Mouse (Mus musculus): ENCODE data around the gene Rae1. TPM values are rescaled to one million over a fixed set of nuclear protein-coding genes. Genes with fewer than 3 reads are reported as not detected.

Gene Rae1
- 103 to 128 TPM (median 114 TPM) in 4 replicates for total RNA-seq (2023)

DNA sequence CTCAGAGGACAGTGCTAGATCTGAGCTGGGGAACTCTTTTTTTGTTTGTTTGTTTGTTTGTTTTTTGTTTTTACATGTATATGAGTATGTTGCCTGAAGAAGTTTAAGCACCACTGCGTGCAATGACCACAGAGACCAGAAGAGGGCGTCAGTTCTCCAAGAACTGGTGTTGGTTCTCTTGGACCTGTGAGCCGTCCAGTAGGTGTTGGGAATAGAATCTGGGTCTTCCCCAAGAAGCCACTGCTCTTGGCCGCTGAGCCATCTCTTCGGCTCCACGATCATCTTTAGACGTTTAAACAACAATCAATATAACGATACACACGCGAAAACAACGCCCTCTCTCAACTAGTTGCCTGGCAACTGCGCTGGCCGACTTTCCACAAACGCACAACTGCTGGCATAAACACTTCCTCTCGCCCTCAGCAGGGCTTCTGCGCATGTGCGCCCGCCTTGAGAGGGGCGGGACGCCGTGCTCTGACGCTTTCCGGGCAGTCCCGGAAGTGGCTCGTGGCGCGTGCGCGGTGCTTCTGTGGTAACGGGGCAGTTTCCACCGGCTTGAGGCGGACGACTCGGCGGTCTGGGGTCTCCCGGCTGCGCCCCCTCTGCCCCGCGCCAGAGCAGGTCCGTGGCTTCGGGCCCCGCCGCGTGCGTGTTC lies at the start of gene Rae1:
Gene Rae1, plus strand, starts transcription at position 488 of the 655 bp plus-strand sequence.

DNA sequence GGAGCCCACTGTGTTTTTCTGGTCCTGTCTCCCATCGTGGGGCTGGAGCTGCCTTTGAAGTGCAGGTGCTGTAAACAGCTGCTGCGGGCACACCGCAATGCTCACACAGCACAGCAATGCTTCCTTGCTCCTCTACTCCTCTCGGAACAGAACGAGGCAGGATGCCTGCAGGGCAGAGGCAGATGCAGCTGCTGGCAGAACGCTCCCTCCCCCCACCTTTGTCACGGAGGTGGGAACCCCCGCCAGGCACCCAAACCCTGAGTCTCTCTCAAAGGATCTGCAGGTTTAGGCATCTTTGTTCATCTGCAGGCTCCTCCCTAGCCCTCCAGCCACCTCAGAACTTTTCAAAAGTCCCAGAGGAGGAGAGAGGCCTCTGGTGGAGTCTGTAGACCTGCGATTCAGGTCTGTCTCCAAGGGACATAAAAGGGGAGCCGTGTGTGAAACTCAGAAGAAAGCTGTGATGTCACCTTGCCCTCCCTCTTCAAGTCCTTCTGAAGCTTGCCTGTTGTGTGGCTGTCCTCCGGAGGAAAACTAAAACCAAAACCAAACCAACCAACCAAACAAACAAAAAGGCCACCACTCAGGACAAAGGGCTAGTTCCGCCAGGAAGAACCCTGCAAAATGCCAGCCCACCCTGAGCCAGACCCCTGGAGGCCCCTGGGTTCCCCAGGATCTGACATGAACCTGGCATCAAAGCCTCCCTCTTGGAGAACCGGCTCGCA lies 22.3 kb upstream of the Rae1 start, which contains the start of gene Spo11:
Gene Spo11, plus strand, starts transcription at position 292 of the 722 bp plus-strand sequence.

DNA sequence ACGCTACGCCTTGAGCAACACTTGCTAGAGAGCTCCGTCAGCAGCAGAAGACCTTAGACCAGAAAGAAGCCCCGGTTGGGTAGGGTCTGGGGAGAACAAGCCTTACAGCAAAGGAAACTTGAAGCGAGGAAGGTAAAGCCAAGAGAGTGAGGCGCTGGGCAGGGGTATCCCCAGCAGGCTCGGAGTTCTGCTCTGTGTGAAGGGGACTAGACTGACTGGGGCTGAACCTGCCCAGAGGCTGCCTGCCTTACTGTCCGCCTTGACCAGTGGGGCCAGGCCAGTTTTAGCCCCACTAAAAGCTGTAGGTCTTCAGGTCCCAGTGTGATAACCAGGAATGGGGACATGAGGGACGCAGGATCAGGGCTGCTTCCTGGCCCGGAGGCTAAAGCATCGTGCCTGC lies 20.5 kb downstream of the Rae1 start, which contains the start of gene Rbm38:
Gene Rbm38, plus strand, starts transcription at position 69 of the 400 bp plus-strand sequence.

Other genes with a start within 250 kb of the Rae1 start
- not detected in 4 replicates for gene Bmp7, start 59.8 kb upstream of the Rae1 start, total RNA-seq (2023)
- gene Spo11, start 22.4 kb upstream of the Rae1 start, total RNA-seq (2023), result 0.46 to 1.2 TPM (median 0.67 TPM) in 4 replicates
- 160 to 190 TPM (median 173 TPM) in 4 replicates for gene Rbm38, start 20.4 kb downstream of the Rae1 start, total RNA-seq (2023)
- not detected in 4 replicates for gene Ctcfl, start 119.4 kb downstream of the Rae1 start, total RNA-seq (2023)
- not detected in 4 replicates for gene Pck1, start 152.9 kb downstream of the Rae1 start, total RNA-seq (2023)
- gene Zbp1, start 218.8 kb downstream of the Rae1 start, total RNA-seq (2023), result 26.2 to 37.6 TPM (median 30.7 TPM) in 4 replicates

All from B cell, adult 62 days (primary cell).